Mouse (Mus musculus) frontal cortex, postnatal 25 days (tissue): ENCODE data around the gene Atf7.
"Not testable (repeated sequence)": the region's sequence is repeated elsewhere in the genome, so short reads cannot be mapped to it uniquely, and the experiment has no call there.

Experiments used
- DNase-seq, 2 experiments: peaks; one replicate each; pipeline ENCODE4 v3.0.0; 2022; ENCODE audit warnings: low spot score in 2 of 2

Gene Atf7

GRCm38 (mm10) chr15:102619486-102619885 lies 5.8 kb downstream of the Atf7 start:
- no peak for DNase-seq

- DNase-seq = no peak
Observed at GRCm38 (mm10) chr15:102617654-102618053, 7.6 kb downstream of the Atf7 start.

GRCm38 (mm10) chr15:102616174-102616573 lies 9.1 kb downstream of the Atf7 start:
- no peak for DNase-seq

GRCm38 (mm10) chr15:102614224-102614623 lies 11.0 kb downstream of the Atf7 start:
- DNase-seq = no peak

- no peak for DNase-seq
Observed at GRCm38 (mm10) chr15:102612966-102613365, 12.3 kb downstream of the Atf7 start.

- not testable (repeated sequence) for DNase-seq
Observed at GRCm38 (mm10) chr15:102608586-102608985, 16.7 kb downstream of the Atf7 start.

GRCm38 (mm10) chr15:102593996-102594656 lies 31.1 kb downstream of the Atf7 start:
- DNase-seq = no peak

- no peak for DNase-seq
Observed at GRCm38 (mm10) chr15:102592674-102593073, 32.6 kb downstream of the Atf7 start.

- no peak for DNase-seq
Observed at GRCm38 (mm10) chr15:102590567-102590966, 34.7 kb downstream of the Atf7 start.

- DNase-seq = no peak
Observed at GRCm38 (mm10) chr15:102589826-102590225, 35.4 kb downstream of the Atf7 start.

- no peak for DNase-seq
Observed at GRCm38 (mm10) chr15:102585501-102585900, 39.8 kb downstream of the Atf7 start.

GRCm38 (mm10) chr15:102583708-102584383 lies 41.4 kb downstream of the Atf7 start:
- DNase-seq = peak in 1 of 2 experiments; percentile 15

GRCm38 (mm10) chr15:102581205-102581604 lies 44.1 kb downstream of the Atf7 start:
- DNase-seq = no peak

- DNase-seq = no peak
Observed at GRCm38 (mm10) chr15:102578351-102578750, 46.9 kb downstream of the Atf7 start.

- no peak for DNase-seq
Observed at GRCm38 (mm10) chr15:102576972-102577371, 48.3 kb downstream of the Atf7 start.

GRCm38 (mm10) chr15:102572081-102572480 lies 53.2 kb downstream of the Atf7 start:
- DNase-seq = no peak

GRCm38 (mm10) chr15:102567849-102568248 lies 57.4 kb downstream of the Atf7 start:
- no peak for DNase-seq

GRCm38 (mm10) chr15:102563681-102564080 lies 61.6 kb downstream of the Atf7 start:
- no peak for DNase-seq

- no peak for DNase-seq
Observed at GRCm38 (mm10) chr15:102563061-102563460, 62.2 kb downstream of the Atf7 start.

GRCm38 (mm10) chr15:102562491-102562890 lies 62.8 kb downstream of the Atf7 start:
- no peak for DNase-seq

GRCm38 (mm10) chr15:102557580-102557979 lies 67.7 kb downstream of the Atf7 start:
- DNase-seq = no peak

GRCm38 (mm10) chr15:102555581-102555980 lies 69.7 kb downstream of the Atf7 start:
- no peak for DNase-seq

- no peak for DNase-seq
Observed at GRCm38 (mm10) chr15:102552599-102552998, 72.7 kb downstream of the Atf7 start.
